Mouse (Mus musculus) thymus, postnatal 4 days (tissue): ENCODE results near the gene Pex3.

Experiments used
- DNase-seq: peaks from one replicate; pipeline ENCODE4 v3.0.0; 2021

Gene Pex3

GRCm38 (mm10) chr10:13534751-13535150 is 18.2 kb downstream of the Pex3 start:
- no peak for DNase-seq

- no peak for DNase-seq
These were observed 24.8 kb downstream of the Pex3 start for GRCm38 (mm10) chr10:13528155-13528554.

GRCm38 (mm10) chr10:13521857-13522256 is 31.1 kb downstream of the Pex3 start:
- no peak for DNase-seq

GRCm38 (mm10) chr10:13502371-13502770 is 50.6 kb downstream of the Pex3 start:
- no peak for DNase-seq

GRCm38 (mm10) chr10:13501533-13501932 is 51.4 kb downstream of the Pex3 start:
- DNase-seq, result peak; percentile 19

GRCm38 (mm10) chr10:13500938-13501496 is 51.9 kb downstream of the Pex3 start:
- peak; percentile 91 for DNase-seq

- peak; percentile 40 for DNase-seq
These were observed 52.5 kb downstream of the Pex3 start for GRCm38 (mm10) chr10:13500473-13500872.

GRCm38 (mm10) chr10:13499331-13499730 is 53.6 kb downstream of the Pex3 start, which contains the start of gene Fuca2:
Gene Fuca2, plus strand, starts transcription at chr10:13499540.
- DNase-seq, result peak; percentile 32

- no peak for DNase-seq
These were observed 56.6 kb downstream of the Pex3 start for GRCm38 (mm10) chr10:13496315-13496714.

- no peak for DNase-seq
These were observed 58.8 kb downstream of the Pex3 start for GRCm38 (mm10) chr10:13493978-13494686.

GRCm38 (mm10) chr10:13489671-13490070 is 63.3 kb downstream of the Pex3 start:
- DNase-seq, result no peak

- no peak for DNase-seq
These were observed 67.0 kb downstream of the Pex3 start for GRCm38 (mm10) chr10:13485958-13486357.

- no peak for DNase-seq
These were observed 73.6 kb downstream of the Pex3 start for GRCm38 (mm10) chr10:13479341-13479740.

- DNase-seq, result peak; percentile 75
These were observed 77.8 kb downstream of the Pex3 start for GRCm38 (mm10) chr10:13475121-13475520.

- no peak for DNase-seq
These were observed 78.4 kb downstream of the Pex3 start for GRCm38 (mm10) chr10:13474568-13474955.
